Mouse (Mus musculus): ENCODE measurements around the gene Dera. TPM values are rescaled to one million over a fixed set of nuclear protein-coding genes. Genes with fewer than 3 reads are reported as not detected.

Gene Dera
- polyA plus RNA-seq, 1 experiment from 2014 or later = 47.7 TPM

GRCm38 (mm10) chr6:137789658-137790057, 35.3 kb downstream of the Dera start:
- Histone ChIP-seq H3K4me3 (no peak overlapping the region), H3K36me3 (peaks cover 16% of the 10 kb centered on the region), H3K27ac (replicated peaks) (no peak overlapping the region), H3K27me3 (replicated peaks) (no peaks in the 10 kb centered on the region), H3K4me2 (no peak overlapping the region), H3K9ac (no peak overlapping the region), H3K9me3 (no peaks in the 10 kb centered on the region), H3K4me1 (peaks cover 8% of the 10 kb centered on the region)
- 52% methylated on average over 2 of the region's 2 CpGs for WGBS
- no peak for ATAC-seq (ENCODE audit: extremely low read depth, insufficient number of reproducible peaks, low FRiP score, low TSS enrichment)

- Histone ChIP-seq H3K4me2 (no peak overlapping the region), H3K4me1 (peaks cover 15% of the 10 kb centered on the region), H3K9me3 (peaks cover 9% of the 10 kb centered on the region), H3K4me3 (no peak overlapping the region), H3K27ac (replicated peaks) (no peak overlapping the region), H3K36me3 (peaks cover 26% of the 10 kb centered on the region), H3K27me3 (replicated peaks) (no peaks in the 10 kb centered on the region), H3K9ac (no peak overlapping the region)
- ATAC-seq (ENCODE audit: extremely low read depth, insufficient number of reproducible peaks, low FRiP score, low TSS enrichment) = no peak
- WGBS = 27% methylated on average over 2 of the region's 2 CpGs
Observed at GRCm38 (mm10) chr6:137795494-137795893, 41.1 kb downstream of the Dera start.

GRCm38 (mm10) chr6:137796596-137797567, 42.5 kb downstream of the Dera start:
- 69% methylated on average over 29 of the region's 29 CpGs for WGBS
- Histone ChIP-seq H3K4me3 (no peak overlapping the region), H3K9me3 (peaks cover 22% of the 10 kb centered on the region), H3K9ac (no peak overlapping the region), H3K4me2 (no peak overlapping the region), H3K27ac (replicated peaks) (no peak overlapping the region), H3K36me3 (peaks cover 39% of the 10 kb centered on the region), H3K4me1 (peaks cover 15% of the 10 kb centered on the region), H3K27me3 (replicated peaks) (no peaks in the 10 kb centered on the region)
- no peak for ATAC-seq (ENCODE audit: extremely low read depth, insufficient number of reproducible peaks, low FRiP score, low TSS enrichment)

- ATAC-seq (ENCODE audit: extremely low read depth, insufficient number of reproducible peaks, low FRiP score, low TSS enrichment) = no peak
- WGBS = 84% methylated on average over 9 of the region's 9 CpGs
- peaks cover 45% of the 10 kb centered on the region for H3K36me3 ChIP-seq
Observed at GRCm38 (mm10) chr6:137799253-137799652, 44.9 kb downstream of the Dera start.

GRCm38 (mm10) chr6:137803456-137804005, 49.2 kb downstream of the Dera start:
- Histone ChIP-seq H3K27me3 (replicated peaks) (no peaks in the 10 kb centered on the region), H3K36me3 (peaks cover 41% of the 10 kb centered on the region), H3K4me1 (peaks cover 6% of the 10 kb centered on the region), H3K4me2 (no peak overlapping the region), H3K9ac (no peak overlapping the region), H3K27ac (replicated peaks) (no peak overlapping the region), H3K9me3 (peaks cover 24% of the 10 kb centered on the region), H3K4me3 (no peak overlapping the region)
- WGBS = 77% methylated on average over 12 of the region's 12 CpGs
- no peak for ATAC-seq (ENCODE audit: extremely low read depth, insufficient number of reproducible peaks, low FRiP score, low TSS enrichment)

More at GRCm38 (mm10) chr6:137799253-137799652, 44.9 kb downstream of the Dera start:
- Histone ChIP-seq H3K4me1 (peaks cover 7% of the 10 kb centered on the region), H3K4me2 (no peak overlapping the region), H3K27me3 (replicated peaks) (no peaks in the 10 kb centered on the region), H3K9ac (no peak overlapping the region), H3K4me3 (no peak overlapping the region), H3K27ac (replicated peaks) (no peak overlapping the region), H3K9me3 (peaks cover 24% of the 10 kb centered on the region)

- Histone ChIP-seq H3K9me3 (peaks cover 24% of the 10 kb centered on the region), H3K9ac (no peak overlapping the region), H3K4me2 (no peak overlapping the region), H3K36me3 (peaks cover 35% of the 10 kb centered on the region), H3K27me3 (replicated peaks) (no peaks in the 10 kb centered on the region), H3K27ac (replicated peaks) (0 out of 2 replicates have a peak overlapping the region, but pooled peaks have one; percentile 20), H3K4me3 (no peak overlapping the region), H3K4me1 (peaks cover 6% of the 10 kb centered on the region)
- no peak for ATAC-seq (ENCODE audit: extremely low read depth, insufficient number of reproducible peaks, low FRiP score, low TSS enrichment)
- WGBS = 82% methylated on average over 7 of the region's 7 CpGs
Observed at GRCm38 (mm10) chr6:137804121-137804520, 49.8 kb downstream of the Dera start.

- H3K4me3 ChIP-seq = no peak overlapping the region
- no peak overlapping the region for H3K4me2 ChIP-seq
- WGBS = 68% methylated on average over 9 of the region's 9 CpGs
- ATAC-seq (ENCODE audit: extremely low read depth, insufficient number of reproducible peaks, low FRiP score, low TSS enrichment) = no peak
- no peak overlapping the region for H3K9ac ChIP-seq
- peaks cover 30% of the 10 kb centered on the region for H3K36me3 ChIP-seq
- H3K27ac ChIP-seq (replicated peaks) = 0 out of 2 replicates have a peak overlapping the region, but pooled peaks have one; percentile 20
- H3K4me1 ChIP-seq = peaks cover 6% of the 10 kb centered on the region
- H3K9me3 ChIP-seq = peaks cover 22% of the 10 kb centered on the region
- no peaks in the 10 kb centered on the region for H3K27me3 ChIP-seq (replicated peaks)
Observed at GRCm38 (mm10) chr6:137804606-137805005, 50.3 kb downstream of the Dera start.

- H3K4me3 ChIP-seq = no peak overlapping the region
- no peak overlapping the region for H3K27ac ChIP-seq (replicated peaks)
- no peaks in the 10 kb centered on the region for H3K27me3 ChIP-seq (replicated peaks)
- H3K9me3 ChIP-seq = 0 out of 2 replicates have a peak, but pooled peaks cover 7% of the 10 kb centered on the region
- no peak overlapping the region for H3K9ac ChIP-seq
- 88% methylated on average over 3 of the region's 3 CpGs for WGBS
- peaks cover 6% of the 10 kb centered on the region for H3K4me1 ChIP-seq
- no peak for ATAC-seq (ENCODE audit: extremely low read depth, insufficient number of reproducible peaks, low FRiP score, low TSS enrichment)
- no peak overlapping the region for H3K4me2 ChIP-seq
- peaks cover 14% of the 10 kb centered on the region for H3K36me3 ChIP-seq
Observed at GRCm38 (mm10) chr6:137806342-137806741, 52.0 kb downstream of the Dera start.

- Histone ChIP-seq H3K36me3 (peaks cover 9% of the 10 kb centered on the region), H3K9me3 (0 out of 2 replicates have a peak, but pooled peaks cover 3% of the 10 kb centered on the region), H3K9ac (no peak overlapping the region), H3K4me2 (no peak overlapping the region), H3K4me3 (no peak overlapping the region), H3K27me3 (replicated peaks) (no peaks in the 10 kb centered on the region), H3K27ac (replicated peaks) (no peak overlapping the region), H3K4me1 (peaks cover 6% of the 10 kb centered on the region)
- 82% methylated on average over 8 of the region's 8 CpGs for WGBS
- ATAC-seq (ENCODE audit: extremely low read depth, insufficient number of reproducible peaks, low FRiP score, low TSS enrichment) = no peak
Observed at GRCm38 (mm10) chr6:137806806-137807205, 52.5 kb downstream of the Dera start.

GRCm38 (mm10) chr6:137807296-137807695, 53.0 kb downstream of the Dera start:
- Histone ChIP-seq H3K36me3 (peaks cover 11% of the 10 kb centered on the region; the same call in 1 of the 2 replicates), H3K4me2 (no peak overlapping the region), H3K27me3 (replicated peaks) (no peaks in the 10 kb centered on the region), H3K27ac (replicated peaks) (no peak overlapping the region), H3K4me1 (peaks cover 6% of the 10 kb centered on the region), H3K9ac (no peak overlapping the region), H3K9me3 (no peaks in the 10 kb centered on the region), H3K4me3 (no peak overlapping the region)
- ATAC-seq (ENCODE audit: extremely low read depth, insufficient number of reproducible peaks, low FRiP score, low TSS enrichment) = no peak
- WGBS = 89% methylated on average over 6 of the region's 6 CpGs

GRCm38 (mm10) chr6:137808706-137809105, 54.4 kb downstream of the Dera start:
- Histone ChIP-seq H3K27me3 (replicated peaks) (no peaks in the 10 kb centered on the region), H3K4me2 (no peak overlapping the region), H3K9ac (no peak overlapping the region), H3K9me3 (no peaks in the 10 kb centered on the region), H3K27ac (replicated peaks) (no peak overlapping the region), H3K36me3 (peaks cover 7% of the 10 kb centered on the region; the same call in 1 of the 2 replicates), H3K4me3 (no peak overlapping the region), H3K4me1 (peaks cover 6% of the 10 kb centered on the region)
- WGBS = 85% methylated on average over 6 of the region's 6 CpGs
- ATAC-seq (ENCODE audit: extremely low read depth, insufficient number of reproducible peaks, low FRiP score, low TSS enrichment) = no peak
